Mouse (Mus musculus): ENCODE results near the gene Ten1.

The Ten1 gene

GRCm38 (mm10) chr11:116197584-116197906, 1.1 kb upstream of the Ten1 start:
- DNase-seq = no peak

- no peak for DNase-seq
Observed at GRCm38 (mm10) chr11:116198132-116198531, 523 bp upstream of the Ten1 start.

GRCm38 (mm10) chr11:116201151-116201550, 2.5 kb downstream of the Ten1 start:
- no peak for DNase-seq

- no peak for DNase-seq
Observed at GRCm38 (mm10) chr11:116203150-116203549, 4.5 kb downstream of the Ten1 start.

- no peak for DNase-seq
Observed at GRCm38 (mm10) chr11:116206678-116207077, 8.0 kb downstream of the Ten1 start.

GRCm38 (mm10) chr11:116208660-116209059, 10.0 kb downstream of the Ten1 start:
- no peak for DNase-seq

GRCm38 (mm10) chr11:116209257-116209656, 10.6 kb downstream of the Ten1 start:
- DNase-seq = no peak

GRCm38 (mm10) chr11:116210696-116211095, 12.0 kb downstream of the Ten1 start:
- no peak for DNase-seq

- no peak for DNase-seq
Observed at GRCm38 (mm10) chr11:116212847-116213246, 14.2 kb downstream of the Ten1 start.

- DNase-seq = no peak
Observed at GRCm38 (mm10) chr11:116213877-116214510, 15.3 kb downstream of the Ten1 start.

GRCm38 (mm10) chr11:116215181-116215580, 16.5 kb downstream of the Ten1 start:
- peak; percentile 23 to 66 for DNase-seq

- DNase-seq = no peak
Observed at GRCm38 (mm10) chr11:116215991-116216390, 17.3 kb downstream of the Ten1 start.

GRCm38 (mm10) chr11:116216549-116216948, 17.9 kb downstream of the Ten1 start:
- DNase-seq = no peak

- DNase-seq = no peak
Observed at GRCm38 (mm10) chr11:116218263-116218662, 19.6 kb downstream of the Ten1 start.

GRCm38 (mm10) chr11:116218737-116219400, 20.2 kb downstream of the Ten1 start:
- peak; percentile 61 to 85 for DNase-seq

- peak; percentile 73 to 77 for DNase-seq
Observed at GRCm38 (mm10) chr11:116219885-116220284, 21.2 kb downstream of the Ten1 start.

- DNase-seq = peak in 1 of 2 experiments; percentile 43
Observed at GRCm38 (mm10) chr11:116221931-116222739, 23.5 kb downstream of the Ten1 start.

GRCm38 (mm10) chr11:116222740-116223059, 24.0 kb downstream of the Ten1 start:
- DNase-seq = peak in 1 of 2 experiments; percentile 13

GRCm38 (mm10) chr11:116226414-116226813, 27.8 kb downstream of the Ten1 start:
- peak; percentile 84 to 94 for DNase-seq

- DNase-seq = no peak
Observed at GRCm38 (mm10) chr11:116228699-116229098, 30.0 kb downstream of the Ten1 start.

- no peak for DNase-seq
Observed at GRCm38 (mm10) chr11:116232427-116232826, 33.8 kb downstream of the Ten1 start.

GRCm38 (mm10) chr11:116234901-116235300, 36.2 kb downstream of the Ten1 start:
- no peak for DNase-seq

GRCm38 (mm10) chr11:116237742-116238395, 39.2 kb downstream of the Ten1 start, which contains the start of gene Evpl:
TSS of gene Evpl (minus strand) at chr11:116238077.
- DNase-seq = no peak
